Mouse (Mus musculus) adrenal gland, postnatal 10 days (tissue): ENCODE data around the gene Tbx3. TPM values are rescaled to one million over a fixed set of nuclear protein-coding genes. Genes with fewer than 3 reads are reported as not detected.
A peak's percentile ranks its signal among the peaks of the same experiment; 100 is the strongest.

Experiments used
- DNase-seq: peaks from one replicate; pipeline ENCODE4 v3.0.0; 2021; ENCODE audit warnings: mixed read lengths
- total RNA-seq, 2 experiments: library from RNA; stranded (reverse); gene quantifications; 2 replicates each; pipeline ENCODE4 v1.2.3; 2021

Gene Tbx3
- total RNA-seq, 2 experiments from 2014 or later, result 136 to 142 TPM

DNA sequence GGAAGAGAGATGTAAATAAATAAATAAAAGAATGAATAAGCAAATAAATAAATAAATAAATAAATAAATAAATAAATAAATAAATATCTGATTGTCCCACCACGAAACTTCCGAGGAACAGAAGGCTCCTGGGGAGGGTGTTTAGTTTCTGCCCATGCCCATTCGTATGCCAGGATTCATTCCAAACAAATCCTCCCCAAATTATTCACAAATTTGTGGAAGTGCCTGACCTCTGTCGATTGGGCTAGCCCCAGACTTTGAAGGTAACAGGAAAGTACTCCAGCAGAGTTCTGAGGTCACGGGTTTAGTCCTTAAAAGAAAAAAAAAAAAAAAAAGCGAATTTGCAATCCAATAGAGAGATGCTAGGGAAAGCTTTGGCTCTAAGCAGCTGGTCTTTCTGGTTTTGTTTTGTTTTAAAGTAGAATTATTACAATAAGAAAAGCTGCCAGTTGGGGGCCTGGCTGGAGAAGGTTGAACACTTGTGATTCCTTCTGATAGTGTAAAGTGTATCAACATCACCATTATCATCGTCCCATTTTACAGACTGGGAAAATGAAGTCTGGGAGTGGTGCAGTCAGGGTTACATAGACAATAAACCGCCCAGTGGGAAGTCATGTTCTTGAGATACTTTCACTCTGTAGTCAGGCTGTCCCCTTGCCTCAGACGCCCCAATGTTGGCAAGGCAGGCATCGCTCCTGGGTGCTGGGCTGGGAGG, 9.3 kb downstream of the Tbx3 start:
- DNase-seq, result no peak

DNA sequence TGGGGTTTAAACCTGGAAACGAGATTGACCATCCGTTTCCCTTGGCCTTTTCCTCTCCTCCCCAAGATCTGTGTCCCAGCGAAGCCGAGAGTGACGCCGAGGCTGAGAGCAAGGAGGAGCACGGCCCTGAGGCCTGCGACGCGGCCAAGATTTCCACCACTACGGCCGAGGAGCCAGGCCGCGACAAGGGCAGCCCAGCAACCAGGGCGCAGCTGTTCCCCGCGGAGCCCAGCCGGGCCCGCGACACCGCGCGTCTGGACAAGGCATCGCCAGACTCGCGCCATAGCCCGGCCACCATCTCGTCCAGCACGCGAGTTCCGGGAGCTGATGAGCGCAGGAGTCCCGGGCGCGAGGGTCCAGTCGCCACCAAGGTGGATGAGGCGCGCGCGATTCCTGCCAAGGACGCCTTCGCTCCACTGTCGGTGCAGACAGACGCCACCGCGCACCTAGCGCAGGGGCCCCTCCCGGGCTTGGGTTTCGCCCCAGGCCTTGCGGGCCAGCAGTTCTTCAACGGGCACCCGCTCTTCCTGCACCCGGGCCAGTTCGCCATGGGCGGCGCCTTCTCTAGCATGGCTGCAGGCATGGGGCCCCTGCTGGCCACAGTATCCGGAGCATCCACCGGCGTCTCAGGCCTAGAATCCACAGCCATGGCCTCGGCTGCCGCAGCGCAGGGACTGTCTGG, 10.0 kb downstream of the Tbx3 start:
- DNase-seq, result peak; percentile 47

DNA sequence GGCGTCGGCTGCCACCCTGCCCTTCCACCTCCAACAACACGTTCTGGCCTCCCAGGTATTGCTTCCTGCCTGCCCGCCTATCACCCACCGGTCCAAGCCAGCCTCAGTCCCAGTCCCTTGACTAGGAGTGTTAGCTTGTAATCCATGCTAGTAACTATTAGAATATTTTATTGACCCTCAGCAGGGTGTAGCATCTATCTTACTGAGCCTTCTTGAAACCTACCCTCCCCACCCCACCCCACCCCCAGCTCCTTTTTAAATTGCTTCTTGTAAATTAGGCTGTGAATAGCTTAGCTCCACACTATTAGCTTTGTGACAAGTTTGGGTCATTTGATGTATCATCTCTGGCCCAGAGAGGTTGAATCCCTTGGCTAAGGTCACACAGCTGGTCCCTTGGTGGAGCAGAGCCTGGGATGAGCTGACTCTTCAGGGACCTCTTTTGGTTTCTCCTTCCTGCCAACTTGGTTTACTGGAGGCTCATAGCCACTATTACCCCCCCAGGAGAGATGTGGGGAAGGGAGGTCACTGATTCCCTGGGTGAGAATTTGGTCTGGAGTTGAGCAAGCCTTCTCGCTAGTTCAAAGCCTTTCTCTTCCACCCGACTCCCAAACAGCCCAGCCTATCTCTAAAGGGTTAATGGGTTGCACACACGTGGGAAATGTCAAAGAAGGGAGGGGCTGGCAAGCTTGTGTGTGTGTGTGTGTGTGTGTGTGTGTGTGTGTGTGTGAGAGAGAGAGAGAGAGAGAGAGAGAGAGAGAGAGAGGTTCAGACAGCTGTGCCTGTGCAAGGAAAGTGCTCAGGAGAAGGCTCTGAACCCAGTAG, 10.8 kb downstream of the Tbx3 start:
- peak; percentile 38 for DNase-seq

DNA sequence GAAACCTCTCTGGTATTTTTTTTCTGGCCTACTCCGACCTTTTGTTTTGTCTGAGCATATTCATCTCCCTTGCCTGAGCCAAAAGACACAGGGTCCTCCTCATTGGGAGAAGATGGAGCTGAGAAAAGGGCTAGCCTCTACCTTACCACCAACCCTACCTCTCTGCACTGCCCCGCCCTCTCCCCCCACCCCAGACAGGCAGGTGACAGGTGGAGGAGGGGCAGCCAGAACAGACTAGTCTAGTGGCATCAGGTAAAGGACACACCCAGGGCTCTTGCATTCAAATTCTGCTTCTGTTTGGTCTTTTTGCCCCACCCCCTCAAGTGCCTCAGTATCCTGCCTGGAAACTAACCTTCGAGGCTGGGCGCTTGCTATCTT, 11.4 kb downstream of the Tbx3 start:
- peak; percentile 56 for DNase-seq

DNA sequence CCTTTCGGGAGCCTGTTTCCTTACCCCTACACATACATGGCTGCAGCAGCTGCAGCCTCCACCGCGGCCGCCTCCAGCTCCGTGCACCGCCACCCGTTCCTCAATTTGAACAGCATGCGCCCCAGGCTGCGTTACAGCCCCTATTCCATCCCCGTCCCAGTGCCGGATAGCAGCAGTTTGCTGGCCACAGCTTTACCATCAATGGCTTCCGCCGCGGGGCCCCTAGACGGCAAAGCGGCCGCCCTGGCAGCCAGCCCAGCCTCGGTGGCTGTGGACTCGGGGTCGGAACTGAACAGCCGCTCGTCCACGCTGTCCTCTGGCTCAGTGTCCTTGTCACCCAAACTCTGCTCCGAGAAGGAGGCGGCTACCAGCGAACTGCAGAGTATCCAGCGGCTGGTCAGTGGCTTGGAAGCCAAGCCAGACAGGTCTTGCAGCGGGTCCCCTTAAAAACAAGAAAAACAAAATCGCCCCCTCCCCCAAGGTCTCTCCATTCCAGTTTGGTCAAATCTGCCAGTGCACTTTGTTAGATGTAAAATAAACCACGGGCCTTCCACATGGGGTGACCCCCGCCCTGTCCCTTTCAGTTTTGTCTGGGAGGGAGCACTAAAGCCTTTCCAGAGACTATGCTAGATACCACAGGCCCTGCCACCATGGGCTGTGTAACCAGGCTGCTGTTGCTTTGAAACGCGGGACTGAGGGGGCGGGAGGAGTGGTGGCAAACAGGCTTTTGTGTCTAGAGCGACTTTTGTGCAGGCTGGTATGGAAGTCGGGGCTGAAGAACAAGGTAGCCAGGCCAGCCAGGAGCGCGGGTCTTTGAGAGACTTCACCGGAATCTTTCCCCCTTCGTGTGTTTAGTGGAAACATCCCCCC, 12.4 kb downstream of the Tbx3 start:
- peak; percentile 76 for DNase-seq

DNA sequence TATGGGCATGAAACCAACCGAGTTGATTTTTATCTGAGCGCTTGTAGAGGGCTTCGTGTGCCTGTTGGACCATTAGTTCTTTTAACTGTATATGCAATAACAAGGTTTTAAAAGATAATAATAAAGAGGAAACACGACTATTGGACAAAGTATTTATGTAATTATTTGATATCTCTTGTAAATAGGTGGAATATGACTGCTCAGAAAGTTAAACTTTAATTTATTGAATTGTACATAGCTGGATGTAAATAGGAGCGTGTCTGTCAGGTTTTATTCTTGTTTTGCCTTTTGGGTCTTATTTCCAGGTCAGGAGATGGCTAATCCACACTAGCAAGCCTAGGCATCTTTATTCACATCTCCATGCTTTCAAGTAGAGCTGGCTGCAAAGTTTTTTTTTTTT, 13.4 kb downstream of the Tbx3 start:
- no peak for DNase-seq

DNA sequence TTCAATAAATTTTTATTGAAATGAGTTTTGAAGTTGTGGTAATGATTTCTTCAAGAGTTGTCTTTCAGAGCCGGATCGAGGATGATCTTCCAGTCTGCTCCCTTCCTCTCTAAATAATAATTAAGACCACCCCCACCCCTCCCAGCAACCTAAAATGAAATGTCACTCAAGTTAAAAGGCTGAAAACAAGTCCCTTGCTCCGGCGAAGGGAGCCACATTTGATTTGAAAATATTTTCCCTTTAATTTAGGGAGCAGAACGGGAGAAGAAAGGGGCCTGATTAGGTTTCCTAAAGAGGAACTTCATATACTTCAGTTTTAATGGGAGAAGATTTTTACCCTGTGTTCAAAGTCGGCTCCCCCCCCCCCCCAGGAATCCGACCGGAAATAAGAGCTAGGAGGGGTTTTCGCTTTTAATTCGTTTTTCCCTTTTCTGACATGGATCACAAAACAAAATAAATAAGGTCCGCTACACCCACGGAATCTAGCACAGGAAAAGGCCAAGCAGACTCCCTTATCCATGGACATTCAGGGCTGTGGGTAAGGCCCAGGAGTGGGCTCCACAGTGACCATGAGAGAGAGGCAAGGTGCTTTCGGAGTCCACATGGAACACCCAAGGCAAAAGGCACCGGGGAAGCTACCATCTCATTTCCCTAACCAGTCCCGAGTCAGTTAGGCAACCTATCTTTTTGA, 14.4 kb downstream of the Tbx3 start:
- DNase-seq, result peak; percentile 46

DNA sequence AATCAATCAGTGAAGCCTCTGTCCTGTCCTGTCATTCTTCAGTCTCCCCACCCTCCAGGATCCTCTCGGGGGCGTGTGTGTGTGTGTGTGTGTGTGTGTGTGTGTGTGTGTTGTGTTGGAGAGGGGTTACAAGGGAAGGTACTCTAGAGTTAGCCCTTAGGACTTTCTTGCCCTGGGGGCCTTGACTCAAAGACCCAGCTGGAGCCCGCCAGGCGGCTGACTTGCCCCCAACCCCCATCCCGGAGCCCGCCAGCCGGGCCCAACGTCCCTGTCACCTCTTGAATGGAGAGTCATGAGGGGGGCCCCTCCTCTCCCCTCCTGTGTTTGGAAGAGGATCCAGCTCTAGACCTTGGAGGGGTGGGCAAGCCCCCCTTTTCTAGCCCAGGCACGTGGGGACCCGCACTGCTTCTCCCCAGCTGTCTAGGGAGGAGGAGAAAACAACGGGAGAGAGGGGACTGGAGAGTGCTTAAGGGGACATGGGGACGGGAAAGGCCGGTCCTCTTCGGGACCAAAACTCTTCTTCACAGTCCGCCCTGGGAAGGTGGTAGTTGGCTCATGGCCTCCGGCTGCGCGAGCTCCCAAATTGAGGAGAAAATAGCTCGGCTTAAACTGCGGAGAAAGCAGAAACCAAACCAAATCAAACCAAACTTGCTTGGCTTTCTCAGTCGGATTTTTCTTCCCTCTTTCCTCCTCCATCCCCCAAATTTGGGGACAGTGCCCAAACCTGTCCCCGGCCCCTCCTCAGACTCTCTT, 15.2 kb downstream of the Tbx3 start:
- DNase-seq, result peak; percentile 79

DNA sequence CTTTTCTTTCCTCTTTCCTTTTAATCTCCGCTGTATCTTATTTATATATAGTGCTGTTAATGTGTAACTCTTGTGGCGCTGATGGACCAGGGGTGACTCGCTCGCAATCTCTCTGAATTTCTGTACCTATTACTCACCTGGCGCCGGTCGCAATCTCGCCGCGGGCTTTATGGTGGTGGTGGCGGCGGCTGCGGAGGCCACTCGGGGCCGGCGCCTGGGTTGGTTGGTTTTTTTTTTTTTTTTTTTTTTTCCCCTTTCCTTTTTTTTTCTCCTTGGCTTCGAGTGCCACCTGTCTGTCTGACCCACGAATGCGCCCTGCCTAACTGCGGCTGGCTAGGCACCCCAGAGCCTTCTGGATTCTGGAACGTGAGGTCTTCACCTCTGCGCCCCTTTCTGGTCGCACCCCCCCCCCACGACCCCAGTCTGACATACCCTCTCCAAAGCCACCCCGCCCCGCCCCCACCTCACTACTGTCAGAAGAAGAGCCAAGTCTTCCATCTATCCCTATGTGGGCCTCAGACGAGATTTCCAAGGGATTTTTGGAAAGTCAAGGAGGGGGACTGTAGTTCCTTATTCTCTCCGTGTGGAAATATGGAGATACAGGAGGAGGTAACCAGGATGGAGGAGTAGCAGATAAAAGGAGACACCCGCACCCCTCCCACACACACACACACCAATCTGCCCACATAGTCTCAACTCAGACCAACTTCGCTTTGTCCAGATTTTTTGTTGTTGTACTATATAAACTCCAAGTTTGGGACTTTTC, 15.9 kb downstream of the Tbx3 start:
- DNase-seq, result peak; percentile 64

DNA sequence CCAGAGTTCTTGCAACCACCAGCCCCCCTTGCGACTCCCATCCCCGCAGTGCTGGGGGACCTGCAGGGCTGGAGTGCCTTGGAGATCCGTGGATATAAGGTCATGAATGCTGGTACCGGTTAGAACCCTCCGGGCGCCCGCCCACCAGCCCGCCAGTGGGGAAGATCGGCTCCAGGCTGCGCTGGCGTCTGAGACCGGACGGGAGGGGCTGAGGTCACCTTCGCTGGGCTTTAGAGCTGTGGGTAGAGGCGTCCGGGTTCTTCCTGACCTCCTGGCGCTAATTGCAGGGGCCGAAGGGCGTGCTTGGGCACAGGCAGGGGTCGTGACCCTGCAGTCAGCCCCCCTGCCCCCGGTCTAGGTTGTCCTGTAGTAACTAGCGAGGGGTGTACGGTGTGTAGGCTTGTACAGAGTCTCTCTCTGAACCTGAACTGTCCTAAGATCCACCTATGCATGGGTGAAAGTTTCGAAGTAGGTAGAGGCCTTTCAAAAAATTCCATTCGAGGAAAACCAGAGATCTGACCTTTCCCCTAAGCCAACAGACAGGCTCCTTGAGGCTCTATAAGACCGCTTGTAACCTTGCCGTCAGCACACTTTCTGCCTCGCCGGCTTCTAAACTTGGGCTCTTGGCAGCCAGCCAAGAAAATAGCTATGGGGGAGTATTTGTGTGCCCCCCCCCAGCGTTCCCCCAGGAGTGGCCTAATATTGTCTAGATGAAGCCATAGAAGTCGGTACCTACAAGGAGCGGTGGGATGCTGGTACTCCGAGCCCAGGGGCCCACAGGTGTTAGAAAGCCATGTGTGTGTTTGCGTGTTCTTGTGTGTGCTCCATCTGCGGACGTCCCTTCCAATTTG, 16.8 kb downstream of the Tbx3 start:
- DNase-seq, result peak; percentile 46

DNA sequence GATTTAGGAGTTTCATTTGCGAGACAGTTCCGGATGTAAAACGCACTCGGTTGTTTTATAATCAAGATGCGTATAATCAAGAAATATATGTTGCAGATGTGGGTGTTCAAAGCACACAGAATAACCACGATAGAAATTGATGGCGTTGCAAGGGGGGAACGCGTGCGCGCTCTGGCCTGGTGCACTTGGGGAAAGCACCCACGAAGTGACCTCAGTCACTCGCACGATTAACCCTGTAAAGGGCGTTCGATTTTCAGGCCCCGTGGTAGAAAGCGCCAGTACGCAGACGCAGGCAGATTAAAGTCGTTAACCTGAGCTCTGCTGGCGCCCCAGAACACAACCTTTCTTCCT, 17.4 kb downstream of the Tbx3 start:
- DNase-seq, result no peak

DNA sequence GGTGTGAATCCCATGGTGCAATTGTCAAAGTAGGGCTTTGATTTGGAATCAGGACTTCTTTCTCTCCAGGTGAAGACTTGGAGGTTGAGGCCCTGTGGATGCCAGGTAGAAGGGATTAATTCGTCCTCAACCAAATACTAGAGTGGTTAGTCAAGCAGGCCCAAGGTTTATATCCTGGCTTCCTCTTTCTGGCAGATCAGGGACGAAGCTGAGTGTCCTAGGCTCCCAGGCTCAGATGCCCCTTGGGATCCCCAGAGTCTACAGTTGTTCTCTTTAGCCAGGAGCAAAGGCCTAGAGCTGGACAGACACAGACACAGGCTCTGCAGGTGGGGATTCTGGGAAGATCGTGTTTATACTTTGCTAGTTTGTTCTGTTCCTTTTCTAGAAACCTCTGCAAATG, 17.8 kb downstream of the Tbx3 start:
- no peak for DNase-seq

DNA sequence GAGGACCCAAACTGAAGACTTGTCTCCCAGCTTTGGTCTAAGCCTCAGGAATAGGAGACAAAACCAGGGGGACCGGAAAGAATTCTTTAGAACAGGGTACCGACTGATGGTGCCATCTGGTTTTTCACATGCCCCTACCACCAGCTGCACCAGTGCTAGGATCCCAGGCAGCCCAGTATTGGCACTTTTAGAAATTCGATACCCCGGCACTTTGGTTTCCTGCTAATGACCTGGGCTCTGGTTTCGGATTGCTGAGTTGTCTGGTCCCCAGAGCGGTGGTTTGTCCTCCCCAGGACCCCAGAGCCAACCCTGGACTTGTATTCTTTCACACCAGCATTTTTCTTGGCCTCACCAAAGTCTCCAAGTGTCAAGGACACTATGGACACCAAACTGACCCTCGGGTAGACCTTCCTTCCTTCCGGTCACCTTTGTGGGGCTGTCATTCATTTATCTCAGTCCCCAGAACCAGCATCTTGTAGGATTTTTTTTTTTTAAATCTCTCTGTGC, 18.5 kb downstream of the Tbx3 start:
- no peak for DNase-seq

DNA sequence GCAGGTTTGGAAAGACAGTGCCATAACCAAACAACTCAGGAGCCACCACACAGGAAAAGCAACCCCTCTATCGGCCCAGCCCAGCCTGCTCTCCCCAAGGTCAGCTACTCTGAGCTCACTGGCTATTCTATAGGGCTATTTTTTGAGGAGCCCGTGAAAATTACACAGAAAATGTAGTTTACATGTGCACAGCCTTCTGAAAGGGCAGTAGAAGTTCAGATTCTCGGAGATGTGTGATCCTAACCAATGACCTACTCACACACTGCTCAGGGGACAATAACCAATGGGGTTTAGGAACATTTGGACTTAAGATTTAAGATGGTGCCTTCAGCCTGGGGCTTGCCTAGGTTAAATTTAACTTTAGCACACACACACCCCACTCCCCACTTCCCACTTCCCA, 19.0 kb downstream of the Tbx3 start:
- no peak for DNase-seq

DNA sequence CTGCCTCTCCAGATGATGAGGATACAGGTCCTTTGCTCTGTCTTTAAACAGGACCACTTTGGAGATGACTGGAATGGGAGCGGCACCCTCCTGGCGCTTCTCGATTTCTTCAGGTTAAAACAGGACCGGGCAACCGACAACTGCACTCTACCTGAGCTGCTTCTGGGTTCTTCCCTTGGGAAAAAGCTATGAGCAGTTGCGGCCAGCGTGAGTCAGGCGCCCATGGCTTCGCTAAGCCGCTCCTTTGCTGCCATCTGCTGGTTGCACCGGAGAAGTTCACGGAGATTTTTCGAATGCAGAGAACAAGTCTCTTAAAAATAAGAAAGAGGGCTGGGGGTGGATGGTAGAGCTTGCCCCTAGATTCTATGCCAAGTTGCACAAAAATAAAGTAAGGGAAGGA, 20.6 kb downstream of the Tbx3 start:
- DNase-seq, result peak; percentile 89

DNA sequence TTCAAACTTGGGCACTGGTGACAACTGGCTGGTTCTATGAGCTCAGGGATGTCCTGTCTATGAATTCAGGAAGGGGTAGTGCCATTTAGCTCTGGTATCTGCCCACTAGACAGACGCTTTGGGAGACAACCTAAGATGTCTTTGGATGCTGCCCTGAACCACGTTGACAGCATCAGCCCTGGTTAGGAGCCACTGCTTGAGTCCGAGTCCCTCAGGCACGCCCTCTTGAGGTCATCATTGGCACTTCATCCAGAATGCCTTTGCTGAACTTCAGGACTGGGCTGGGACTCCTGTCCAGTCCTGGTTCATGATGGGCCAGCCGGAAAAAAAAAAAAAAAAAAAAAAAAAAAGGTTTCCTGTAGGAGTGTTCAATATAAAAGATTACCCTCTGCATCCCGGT, 22.0 kb downstream of the Tbx3 start:
- no peak for DNase-seq

DNA sequence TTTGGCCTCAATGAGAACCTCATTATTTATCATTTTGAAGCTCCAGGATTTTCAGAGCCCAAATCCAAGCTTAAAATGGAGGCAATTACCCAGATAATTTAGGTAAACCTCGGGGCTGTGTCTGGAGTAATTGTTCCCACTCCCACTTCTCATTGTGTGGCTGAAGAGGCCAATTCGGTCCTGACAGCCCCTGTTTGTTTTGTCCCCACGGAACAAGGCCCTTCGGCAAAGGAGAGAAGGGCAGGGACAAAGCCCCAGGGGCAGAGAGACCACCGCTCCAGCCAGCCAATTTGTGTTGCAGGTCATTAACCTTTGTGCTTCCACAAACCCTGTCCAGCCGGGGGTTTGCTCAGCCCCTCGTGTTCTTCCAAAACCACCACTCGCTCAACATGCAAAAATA, 24.4 kb downstream of the Tbx3 start:
- DNase-seq, result no peak

DNA sequence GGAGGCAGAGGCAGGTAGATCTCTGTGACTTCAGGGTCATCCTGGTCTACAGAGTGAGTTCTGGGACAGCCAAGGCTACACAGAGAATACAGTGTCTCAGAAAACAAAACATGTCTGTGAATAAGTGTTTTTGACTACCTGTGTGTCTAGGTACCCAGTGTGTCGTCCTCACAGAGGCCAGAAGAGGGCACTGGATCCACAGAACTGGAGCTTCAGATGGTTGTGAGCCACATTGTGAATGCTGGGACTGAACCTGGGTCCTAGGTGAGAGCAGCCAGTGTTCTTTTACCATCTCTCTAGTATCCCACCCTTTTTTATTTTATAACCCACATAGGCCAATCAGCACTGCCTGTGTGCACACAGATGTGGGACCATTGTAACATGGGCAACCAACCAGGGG, 32.6 kb downstream of the Tbx3 start:
- DNase-seq, result no peak

DNA sequence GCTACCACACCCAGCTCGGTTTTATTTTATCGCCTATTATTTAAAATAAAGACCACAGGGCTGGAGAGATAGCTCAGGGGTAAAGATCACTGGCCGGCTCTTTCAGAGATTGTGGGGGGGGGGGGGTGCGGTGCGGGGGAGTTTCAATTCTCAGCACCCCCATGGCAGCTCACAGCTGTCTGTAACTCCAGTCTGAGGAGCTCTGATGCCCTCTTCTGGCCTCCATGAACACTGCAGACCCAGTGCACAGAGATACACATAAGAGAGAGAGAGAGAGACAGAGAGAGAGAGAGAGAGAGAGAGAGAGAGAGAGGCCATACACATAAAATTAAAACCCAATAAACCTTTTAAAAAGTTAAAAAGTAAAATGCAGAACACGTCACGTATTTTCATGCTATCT, 34.4 kb downstream of the Tbx3 start:
- no peak for DNase-seq
